Mouse (Mus musculus): ENCODE measurements at regions not wholly inside any gene's neighbourhood (a gene's known extent, or its start where the extent isn't known, plus 50 kb on each side); places are given as distances from the start of the nearest gene placed in this dataset.
"Not testable (repeated sequence)": the region's sequence is repeated elsewhere in the genome, so short reads cannot be mapped to it uniquely, and the experiment has no call there.

DNA sequence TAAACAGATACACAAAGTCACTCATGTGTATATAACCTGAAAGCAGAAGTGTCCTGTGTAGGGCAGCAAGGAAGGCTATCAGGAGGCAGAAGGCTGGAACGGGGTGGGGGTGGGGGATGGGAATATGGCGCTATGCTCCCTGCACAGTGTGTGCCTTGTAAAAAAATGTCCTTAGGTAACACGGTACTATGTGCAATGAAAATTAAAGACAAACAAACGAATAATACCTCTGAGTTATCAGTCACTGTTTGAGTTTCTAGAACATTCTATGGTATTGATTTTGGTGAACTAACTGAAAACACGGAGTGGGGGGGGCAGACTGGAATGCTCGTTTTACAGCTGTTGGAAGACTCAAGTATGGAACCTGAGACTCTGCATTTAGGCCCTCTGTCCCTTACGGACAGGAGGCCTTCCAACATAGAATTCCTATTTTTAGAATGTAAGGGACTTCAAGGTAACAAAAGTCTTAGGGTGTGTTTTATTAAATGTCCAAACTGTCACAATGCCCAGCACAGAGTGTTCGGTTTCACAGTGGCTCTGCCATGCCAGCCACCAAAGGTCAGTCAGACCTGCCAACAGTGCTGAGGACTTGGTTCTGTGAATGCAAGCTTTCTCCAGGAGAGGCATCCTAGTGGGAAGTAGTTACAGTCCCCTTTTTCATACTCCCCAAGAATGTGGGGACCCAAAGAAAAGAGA lies 240.6 kb downstream of the Ano6 start:
- no peak for DNase-seq (ENCODE audit: low read depth)

DNA sequence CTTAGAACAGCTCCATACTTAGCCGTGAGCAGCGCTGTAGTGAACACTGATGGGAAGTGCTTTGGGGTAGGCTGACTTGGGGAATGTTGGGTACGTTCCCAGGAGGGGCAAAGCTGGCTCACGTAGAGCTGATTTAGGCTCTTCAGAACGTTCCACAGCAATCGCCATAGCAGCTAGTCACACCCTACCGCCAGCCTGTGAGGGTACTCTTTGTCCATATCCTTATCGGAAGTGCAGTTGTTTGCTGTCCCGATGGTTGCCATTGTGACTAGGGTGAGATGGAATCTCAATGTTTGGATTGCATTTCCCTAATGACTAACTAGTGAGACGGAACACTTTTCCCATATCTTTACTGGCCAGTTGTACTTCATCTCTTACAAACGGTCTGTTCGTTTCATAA lies 244.6 kb downstream of the Ano6 start:
- no peak for DNase-seq (ENCODE audit: low read depth)

DNA sequence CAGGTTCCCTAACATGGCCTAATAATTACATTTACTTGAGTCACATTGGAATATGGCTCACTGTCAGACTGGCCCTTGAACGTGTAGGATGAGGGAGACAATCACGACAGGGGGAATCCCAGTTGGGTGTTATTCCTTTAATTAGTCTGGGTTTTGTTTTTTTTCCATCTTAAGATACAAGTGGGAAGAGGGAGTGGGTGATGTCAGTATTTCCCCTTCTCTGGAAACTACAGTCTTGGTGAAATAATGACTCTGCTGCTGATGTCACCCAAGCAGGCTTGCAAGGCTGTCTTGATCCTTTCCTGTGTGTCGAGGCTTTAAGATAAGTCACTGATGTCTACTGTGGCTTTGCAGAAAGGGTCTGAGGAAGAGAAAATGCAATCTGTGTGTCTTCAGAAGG lies 241.8 kb upstream of the Arid2 start:
- no peak for DNase-seq (ENCODE audit: low read depth)

DNA sequence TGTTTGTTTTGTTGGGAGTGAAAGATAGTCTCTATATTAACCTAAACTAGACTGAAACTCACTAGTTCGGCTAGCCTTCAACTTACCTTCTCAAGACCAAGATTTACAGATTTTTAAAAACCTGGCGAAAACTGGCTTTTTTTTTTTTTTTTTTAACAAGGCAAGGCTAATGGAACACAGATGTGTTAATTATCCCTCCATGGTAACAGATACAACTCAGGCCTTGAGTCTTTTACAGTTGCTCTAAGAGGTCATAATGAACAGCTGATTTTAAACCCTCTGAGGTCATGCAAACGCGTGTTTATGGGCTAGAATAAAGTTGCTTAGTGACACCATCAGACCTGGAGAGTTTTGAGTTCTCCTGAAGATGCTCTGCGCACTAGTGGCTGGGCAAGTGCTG lies 240.7 kb upstream of the Arid2 start:
- no peak for DNase-seq (ENCODE audit: low read depth)

DNA sequence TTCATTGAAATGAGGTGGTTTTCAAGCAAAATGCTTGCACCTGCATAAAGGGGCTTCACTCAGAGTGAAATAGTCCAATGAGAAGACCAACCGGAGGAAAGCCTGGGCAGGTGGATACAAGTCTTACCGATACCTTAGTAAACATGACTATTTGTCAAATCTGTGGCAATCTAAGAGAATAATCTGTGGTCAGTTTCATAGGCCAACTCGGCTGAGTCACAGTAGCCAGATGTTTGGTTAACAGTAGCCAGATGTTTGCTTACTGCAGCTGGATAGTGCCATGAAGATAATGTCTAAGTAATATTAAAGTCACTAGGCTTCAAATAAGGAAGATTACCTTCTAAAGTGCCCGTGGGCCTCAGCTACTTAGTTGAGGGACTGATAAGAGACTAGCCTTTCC lies 236.9 kb upstream of the Arid2 start:
- peak; percentile 32 for DNase-seq (ENCODE audit: low read depth)

DNA sequence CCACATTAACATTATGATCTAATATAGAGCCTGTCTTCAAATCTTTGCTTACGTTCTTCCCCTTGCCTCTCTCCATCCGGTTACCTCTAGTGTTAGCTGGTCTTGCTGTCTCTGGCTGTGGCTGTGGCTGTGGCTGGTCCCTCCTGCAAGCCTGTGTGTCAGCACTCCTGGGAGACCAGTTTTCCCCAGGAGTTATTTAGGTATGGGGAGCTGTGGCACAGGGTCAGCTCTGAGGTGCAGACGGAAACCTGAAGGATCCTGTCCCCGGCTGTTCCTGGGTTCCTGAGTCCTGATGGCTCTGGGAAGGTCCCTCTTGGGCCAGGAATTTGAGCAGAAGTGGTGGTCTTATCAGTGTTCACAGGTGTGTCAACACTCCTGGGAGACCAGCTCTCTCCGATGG lies 234.7 kb upstream of the Arid2 start:
- DNase-seq (ENCODE audit: low read depth): no peak

DNA sequence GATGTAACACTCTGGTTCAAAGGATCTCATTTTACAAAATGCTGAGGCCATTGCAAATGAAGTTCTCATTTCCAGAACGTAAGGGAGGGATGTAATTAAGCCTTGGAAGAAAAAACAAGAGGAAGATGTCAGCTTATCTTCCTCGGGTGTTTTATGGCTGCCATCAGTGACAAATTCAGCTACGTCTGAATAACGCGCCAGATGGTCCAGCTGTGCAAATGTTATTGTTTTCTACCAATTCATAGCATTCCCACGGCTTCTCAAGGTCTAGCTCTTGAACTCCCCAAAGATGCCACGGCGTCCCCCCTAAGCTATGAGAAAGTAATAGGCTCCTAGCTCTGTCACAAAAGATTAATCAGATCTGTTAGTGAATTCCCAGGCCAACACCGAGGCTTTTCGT lies 232.0 kb upstream of the Arid2 start:
- no peak for DNase-seq (ENCODE audit: low read depth)

DNA sequence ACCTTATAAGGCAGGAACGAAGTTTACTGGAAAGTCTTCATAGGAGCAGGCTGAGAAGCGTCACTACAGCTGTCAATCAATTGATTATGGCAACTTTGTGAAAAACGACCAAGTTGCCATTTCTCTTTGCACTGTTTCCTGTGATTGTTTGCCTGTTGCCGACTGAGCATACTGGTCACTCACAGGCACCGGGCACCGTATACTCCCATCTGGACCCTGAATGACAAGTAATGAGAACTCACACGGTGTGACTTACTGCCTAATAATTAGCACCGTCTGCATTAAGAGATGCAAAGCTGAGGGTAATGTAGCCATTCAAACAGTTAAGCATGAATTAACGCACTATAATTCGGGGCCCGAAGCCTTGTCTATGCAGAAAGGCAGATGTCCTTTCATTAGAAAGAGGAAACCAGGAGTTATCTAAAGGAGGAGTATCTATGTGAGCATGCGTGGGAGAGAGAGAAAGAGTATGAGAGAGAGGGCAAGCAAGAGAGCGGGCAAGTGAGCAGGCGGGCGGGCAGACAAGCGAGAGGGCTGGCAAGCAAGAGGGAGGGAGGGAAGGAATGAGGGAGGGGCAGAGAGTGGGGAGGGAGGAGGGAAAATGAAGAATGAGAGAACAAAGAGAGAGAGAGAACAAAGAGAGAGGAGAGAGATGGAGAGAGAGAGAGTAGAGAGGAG lies 231.4 kb upstream of the Arid2 start:
- no peak for DNase-seq (ENCODE audit: low read depth)

DNA sequence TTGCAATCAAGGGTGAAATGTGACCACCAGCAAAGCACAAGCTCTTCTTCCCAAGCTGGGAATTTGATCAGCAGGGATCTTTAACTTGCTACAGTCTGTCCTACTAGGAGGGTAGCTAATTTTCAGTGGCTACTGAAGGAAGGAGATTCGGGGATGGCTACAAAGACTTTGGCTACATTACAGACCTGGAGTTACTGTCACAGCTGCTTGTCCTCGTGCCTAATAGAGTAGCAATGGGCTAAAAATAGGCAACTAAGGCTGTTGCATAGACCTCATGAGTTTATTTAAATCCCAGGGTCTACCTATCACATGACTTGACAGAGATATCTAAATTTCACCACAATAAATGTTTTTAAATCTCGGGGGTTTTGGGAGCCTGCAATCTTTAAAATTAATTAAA lies 227.7 kb upstream of the Arid2 start:
- no peak for DNase-seq (ENCODE audit: low read depth)

DNA sequence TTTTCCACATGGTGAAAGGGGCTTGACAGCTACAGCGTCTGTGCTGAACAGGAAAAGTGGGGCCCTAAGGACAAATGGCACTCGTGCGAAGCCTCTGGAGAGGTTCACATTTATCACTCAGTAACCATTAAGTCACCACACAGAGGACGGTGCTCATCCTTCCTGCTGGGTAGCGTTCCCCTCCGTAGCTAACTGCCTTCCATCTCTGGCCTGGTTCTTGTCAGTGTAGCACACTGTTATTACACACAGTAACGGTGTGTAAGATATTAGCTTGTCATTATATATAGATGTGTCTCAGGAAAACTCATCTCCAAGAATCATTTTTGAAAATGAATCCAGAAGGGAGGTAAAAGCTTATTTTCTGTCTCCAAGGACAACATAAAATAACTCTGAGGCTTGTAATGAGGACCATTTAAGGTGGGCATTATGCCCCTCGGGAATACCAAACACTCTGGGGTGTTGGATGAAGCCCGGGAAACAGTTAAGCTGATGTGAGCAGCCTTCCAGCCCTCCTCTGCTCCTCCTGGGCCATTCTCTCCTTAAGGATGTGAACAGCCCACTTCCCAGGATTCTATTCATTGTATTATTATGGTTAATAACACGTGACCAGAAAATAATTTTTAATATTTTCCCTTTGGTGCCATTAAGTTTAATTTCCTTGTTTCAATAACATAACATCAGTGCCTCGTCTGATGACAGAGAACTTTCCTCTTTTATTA lies 222.7 kb upstream of the Arid2 start:
- no peak for DNase-seq (ENCODE audit: low read depth)

DNA sequence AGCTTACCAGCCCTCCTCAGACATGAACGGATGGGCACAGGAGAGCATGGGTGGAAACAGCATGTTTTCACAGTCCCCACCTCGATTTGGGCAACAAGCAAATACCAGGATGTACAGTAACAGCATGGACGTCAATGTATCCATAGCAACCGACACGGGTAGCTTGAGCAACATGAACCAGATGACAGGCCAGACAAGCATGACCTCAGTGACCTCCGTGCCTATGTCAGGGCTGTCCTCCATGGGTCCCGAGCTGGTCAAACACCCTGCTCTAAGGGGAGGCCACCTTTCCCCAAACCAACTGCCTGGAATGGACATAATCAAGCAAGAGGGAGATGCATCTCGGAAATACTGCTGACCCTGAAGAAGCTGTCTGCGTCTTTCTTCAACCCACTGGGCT lies 211.7 kb upstream of the Arid2 start:
- no peak for DNase-seq (ENCODE audit: low read depth)

DNA sequence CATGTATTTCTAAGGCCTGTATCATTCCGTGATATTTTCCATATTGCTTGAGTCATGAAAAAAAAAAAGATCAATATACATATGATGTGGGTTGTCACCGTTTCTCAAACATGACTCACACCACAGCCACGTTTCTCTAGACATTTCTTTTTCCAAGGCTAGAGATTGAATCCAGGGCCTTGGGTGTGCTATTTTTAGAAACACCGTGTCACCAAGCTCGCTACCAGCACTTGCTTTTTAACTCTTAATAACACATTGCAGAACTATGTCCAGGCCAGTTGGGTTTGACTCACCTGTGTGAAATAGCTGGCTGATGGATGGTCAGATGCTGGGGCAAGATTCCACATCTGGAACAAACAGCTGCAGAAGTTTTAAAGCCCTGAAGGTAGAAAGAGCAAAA lies 209.6 kb upstream of the Arid2 start:
- DNase-seq (ENCODE audit: low read depth): peak; percentile 41

DNA sequence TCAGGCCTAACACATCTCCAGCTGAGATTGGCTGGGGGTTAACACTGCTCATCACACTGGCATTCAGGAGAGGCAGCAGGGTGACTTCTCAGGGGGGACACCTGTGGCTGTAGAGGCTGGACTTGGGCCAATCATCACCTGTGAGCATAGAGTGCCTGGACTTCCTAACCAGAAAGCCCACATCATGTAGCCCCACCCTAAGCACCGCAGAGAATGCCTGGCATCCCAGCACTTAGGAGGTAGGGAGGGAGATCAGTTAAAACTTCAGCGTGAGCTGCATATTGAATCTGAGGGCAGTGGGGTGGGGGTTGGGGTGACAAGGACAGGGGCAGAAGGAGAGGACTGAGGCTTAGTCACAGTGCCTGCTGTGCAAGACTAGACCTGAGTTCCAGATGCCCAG lies 208.7 kb upstream of the Arid2 start:
- no peak for DNase-seq (ENCODE audit: low read depth)

DNA sequence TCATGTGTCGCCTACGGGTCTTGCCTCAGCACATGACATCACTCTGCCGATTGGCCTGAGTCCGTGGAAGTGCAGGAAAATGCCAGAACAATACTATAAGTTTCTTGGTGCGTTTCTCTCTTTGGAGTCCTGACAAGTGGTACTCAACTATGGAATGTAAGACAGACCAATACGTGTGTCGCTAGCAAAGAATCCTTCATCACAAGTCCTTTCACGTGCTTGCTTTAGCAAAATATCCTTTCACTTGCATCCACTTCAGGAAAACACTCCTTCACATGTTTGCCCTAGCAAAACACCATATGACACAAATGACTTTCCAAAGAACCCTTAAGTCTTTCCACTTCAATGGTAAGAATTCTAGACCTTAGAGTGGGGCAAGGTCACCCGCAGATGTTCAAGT lies 197.6 kb upstream of the Arid2 start:
- no peak for DNase-seq (ENCODE audit: low read depth)

DNA sequence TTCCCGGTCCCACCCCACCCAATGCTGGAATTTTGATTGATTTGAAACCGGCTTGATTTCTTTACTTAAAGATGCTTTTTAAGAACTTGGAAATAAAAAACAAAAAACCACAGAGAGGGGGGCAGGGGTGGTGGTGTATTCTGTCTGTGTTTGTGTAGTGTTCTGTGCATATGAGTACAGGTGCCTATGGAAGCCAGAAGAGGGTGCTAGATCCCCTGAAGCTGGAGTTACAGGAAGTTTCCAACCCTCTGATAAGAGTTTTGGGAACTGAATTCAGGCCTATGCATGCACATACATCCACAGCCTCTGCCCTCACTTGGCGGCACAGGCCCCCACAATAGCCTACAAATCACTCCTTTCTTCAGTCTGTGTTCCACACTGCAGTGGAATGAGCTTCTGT lies 190.9 kb upstream of the Arid2 start:
- DNase-seq (ENCODE audit: low read depth): no peak

DNA sequence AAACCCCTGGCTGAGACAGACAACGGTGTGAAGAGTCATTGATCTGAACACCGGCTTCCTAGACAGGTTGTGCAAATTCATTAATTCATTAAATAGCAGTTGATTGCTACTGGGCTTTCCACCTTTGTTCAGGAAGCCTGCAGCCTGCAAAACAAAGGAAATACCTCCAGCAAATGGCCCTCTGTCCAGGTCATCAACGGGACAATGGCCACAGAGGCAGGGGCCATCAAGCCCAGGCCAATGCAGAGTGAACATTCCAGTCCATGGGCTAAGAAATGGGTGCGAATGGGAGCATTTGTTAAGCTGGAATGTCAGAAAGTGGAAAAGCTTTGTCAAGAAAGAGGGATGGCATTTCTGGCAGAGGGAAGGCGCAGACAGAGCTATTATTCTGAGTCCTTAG lies 188.5 kb upstream of the Arid2 start:
- no peak for DNase-seq (ENCODE audit: low read depth)

DNA sequence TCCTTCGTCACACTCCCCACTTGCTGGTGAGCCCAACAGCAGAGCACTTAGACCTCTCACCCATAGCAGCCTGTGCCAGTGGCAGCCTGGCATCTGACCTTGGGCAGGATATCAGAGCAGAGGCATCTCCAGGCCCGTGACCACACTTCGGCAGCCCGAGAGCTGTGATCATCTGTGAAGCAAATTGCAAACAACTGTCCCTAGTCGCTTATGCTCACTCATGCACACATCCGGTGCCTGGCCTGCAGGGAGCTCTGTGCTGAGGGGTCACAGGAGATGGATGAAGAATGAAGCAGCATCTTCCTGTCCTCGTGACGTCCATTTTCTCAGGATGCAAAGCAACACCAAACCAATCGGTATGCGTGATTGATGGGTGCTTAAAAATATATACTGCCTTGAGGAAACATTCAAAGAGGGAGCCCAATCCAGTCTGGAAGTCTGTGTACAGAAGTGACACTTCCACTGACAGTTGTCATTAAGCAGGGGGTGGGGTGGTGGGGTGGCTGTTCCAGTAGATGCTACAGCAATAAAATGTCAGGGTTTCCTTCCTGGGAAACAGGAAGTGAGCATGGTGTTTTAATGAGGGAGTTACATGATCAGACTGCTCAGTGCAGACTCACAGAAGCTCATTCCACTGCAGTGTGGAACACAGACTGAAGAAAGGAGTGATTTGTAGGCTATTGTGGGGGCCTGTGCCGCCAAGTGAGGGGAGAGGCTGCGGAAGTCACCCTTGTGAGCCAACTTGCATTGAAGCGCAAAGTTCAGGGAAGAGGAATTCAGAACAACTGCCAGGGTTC lies 187.3 kb upstream of the Arid2 start:
- not testable (repeated sequence) for DNase-seq (ENCODE audit: low read depth)

DNA sequence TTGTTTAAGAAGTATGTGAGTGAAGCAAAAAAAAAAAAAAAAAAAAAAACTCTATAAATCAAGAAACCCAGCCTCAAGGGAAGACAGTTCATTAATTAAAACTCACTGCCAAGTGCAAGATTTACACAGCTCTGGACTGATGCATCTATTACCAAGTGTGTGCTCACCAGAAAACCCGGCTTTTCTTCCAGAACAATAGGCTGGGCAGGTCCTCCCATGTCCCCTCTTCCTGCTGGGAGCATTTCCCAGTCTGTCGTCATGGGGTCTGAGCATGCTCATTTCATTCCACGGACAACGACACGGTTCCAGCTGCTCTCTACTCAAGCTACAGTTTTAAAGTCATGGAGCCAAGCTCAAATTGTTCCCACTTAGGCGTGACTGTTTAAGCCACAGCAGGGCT lies 183.6 kb upstream of the Arid2 start:
- no peak for DNase-seq (ENCODE audit: low read depth)

DNA sequence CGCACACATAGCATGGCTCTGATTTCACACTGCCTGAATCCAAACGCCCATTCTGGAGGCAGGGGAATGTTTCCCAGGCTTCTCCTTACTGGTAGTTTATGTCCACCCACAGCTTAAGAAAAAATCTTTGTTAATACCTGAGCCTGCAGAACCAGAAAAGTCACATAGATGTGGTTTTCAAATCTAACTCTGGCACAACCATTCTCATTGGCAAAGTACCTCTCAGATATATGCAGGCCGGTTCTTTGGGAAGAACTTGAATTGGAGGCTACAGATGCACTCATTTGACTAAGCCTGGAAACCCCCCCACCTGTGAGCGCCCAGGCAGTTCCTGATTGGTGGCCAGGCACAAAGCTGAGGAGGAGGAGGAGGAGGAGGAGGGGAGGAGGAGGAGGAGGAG lies 179.8 kb upstream of the Arid2 start:
- DNase-seq (ENCODE audit: low read depth): no peak

DNA sequence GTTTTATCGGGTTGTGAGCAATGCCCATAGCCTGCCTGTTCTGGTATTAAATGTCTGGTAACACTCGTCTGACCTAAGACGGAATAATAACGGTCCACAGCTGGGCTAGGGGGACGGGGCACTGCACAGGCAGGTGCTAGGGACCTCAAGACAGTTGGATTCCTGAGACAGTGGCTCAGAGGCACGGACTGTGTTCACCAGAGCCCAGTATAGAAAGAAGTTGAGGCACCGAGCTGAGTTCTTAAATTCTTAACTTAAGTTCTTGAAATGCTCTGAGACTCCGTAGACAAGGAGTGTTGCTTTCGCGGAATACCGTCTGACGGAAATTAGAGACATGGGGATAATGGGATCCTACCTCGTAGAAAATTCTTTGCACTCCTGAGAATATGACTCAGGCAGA lies 174.2 kb upstream of the Arid2 start:
- DNase-seq (ENCODE audit: low read depth): no peak

DNA sequence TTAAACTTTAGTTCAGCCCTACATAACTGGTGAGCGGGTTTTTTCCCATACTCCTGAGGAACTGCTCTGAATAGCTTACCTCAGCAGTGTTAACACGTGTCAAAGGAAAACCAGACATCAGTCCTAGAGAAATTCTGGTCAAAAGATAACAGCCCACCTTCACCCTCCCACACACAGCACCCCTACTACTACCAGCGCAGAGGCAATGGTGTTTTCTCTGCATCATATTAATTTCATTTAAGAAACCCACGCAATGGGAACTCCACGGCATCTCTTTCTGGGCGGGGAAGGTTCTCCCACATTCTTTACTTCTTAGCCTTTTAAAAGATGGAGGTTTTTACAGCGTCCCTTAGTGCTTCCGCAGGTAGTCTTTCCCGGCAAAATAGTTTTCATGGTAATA lies 172.7 kb upstream of the Arid2 start:
- no peak for DNase-seq (ENCODE audit: low read depth)

DNA sequence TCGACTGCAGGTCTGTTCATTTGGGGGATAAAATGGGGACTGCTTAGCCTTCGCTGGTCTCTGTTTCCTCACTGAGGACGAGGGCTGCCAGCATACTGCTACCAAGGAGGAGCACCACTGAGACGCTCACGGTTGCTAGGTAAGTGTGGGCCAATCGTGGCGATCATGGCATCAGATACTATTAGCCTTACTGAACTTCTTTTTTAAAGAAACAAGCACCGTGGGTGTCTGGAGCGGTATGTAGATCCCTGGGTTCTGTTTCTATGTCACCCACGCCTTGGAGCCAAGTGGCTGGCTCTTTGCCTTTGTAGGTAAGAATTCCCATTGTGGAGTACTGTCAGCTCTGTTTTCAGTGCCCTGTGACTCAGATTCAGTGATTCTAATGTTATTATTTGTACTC lies 172.1 kb upstream of the Arid2 start:
- no peak for DNase-seq (ENCODE audit: low read depth)

DNA sequence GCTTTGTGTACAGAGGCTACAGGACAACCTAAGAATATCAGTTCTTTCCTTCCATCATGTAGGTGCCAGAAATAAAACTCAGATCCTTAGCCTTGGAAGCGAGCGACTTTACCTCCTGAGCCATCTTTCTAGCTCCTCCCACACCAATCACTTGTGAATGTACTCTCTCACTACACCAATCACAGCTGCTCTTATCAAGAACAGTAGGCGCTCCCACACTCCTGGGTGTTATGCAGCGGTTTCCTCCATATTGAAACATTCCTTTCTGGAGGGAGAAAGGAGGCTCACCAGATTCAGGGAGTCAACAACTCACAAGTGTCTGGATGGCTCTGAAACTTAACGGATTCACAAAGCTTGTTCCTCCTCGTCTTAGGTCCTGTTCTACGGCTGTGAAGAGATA lies 168.1 kb upstream of the Arid2 start:
- DNase-seq (ENCODE audit: low read depth): no peak
